ENCODE assay signal across 8 mouse cellular contexts in genomic region chr10:68191691-68192380, GRCm38 (mm10).
DNase-seq lines count a peak whose midpoint lies in the region; ATAC-seq lines count a peak whose summit lies in the region.

No protein-coding gene starts in this region.

- H3K4me1 ChIP-seq in forebrain, embryonic 16.5 days (replicated peaks; ENCODE audit: control insufficient read depth, insufficient read depth, low read length): peaks cover 30% of the 10 kb centered on the region
- H3K4me1 ChIP-seq in hindbrain, embryonic 12.5 days: peaks cover 28% of the 10 kb centered on the region
- H3K4me1 ChIP-seq in megakaryocyte, embryonic 14.5 days: peaks cover 26% of the 10 kb centered on the region

- no peak overlapping the region for H3K27ac ChIP-seq in forebrain, embryonic 16.5 days (ENCODE audit: low read length)
- H3K27ac ChIP-seq in hindbrain, embryonic 12.5 days: peak overlapping the region; percentile 44; the same call in 1 of the 2 replicates

- DNase-seq in right cerebral cortex, postnatal 10 days (ENCODE audit: low spot score in 2 of 2): peak; percentile 62 to 66
- DNase-seq in right cerebral cortex, adult 18-20 months: no peak
- DNase-seq in brain, adult 2 months (ENCODE audit: low read depth, low spot score): peak; percentile 69
- DNase-seq in layer of hippocampus, adult 8-10 months (ENCODE audit: low spot score in 2 of 2): peak; percentile 23 to 56
- no peak for DNase-seq in thymus, postnatal 10 days (ENCODE audit: low spot score in 2 of 2)

- H3K4me3 ChIP-seq in forebrain, embryonic 16.5 days (replicated peaks; ENCODE audit: low read length): peak overlapping the region; percentile 24
- no peak overlapping the region for H3K4me3 ChIP-seq in hindbrain, embryonic 12.5 days
- peak overlapping the region; percentile 74 for H3K4me3 ChIP-seq in megakaryocyte, embryonic 14.5 days (replicated peaks)

- H3K27me3 ChIP-seq in forebrain, embryonic 16.5 days (replicated peaks; ENCODE audit: control insufficient read depth, insufficient read depth, low read length): no peaks in the 10 kb centered on the region
- no peaks in the 10 kb centered on the region for H3K27me3 ChIP-seq in hindbrain, embryonic 12.5 days
- no peaks in the 10 kb centered on the region for H3K27me3 ChIP-seq in megakaryocyte, embryonic 14.5 days (replicated peaks)

- 0 out of 2 replicates have a peak, but pooled peaks have one; percentile 30 for ATAC-seq in forebrain, embryonic 16.5 days
- ATAC-seq in hindbrain, embryonic 12.5 days (ENCODE audit: low FRiP score): no peak

- H3K9ac ChIP-seq in forebrain, embryonic 16.5 days (replicated peaks; ENCODE audit: low read depth, low read length): 0 out of 2 replicates have a peak overlapping the region, but pooled peaks have one; percentile 13
- no peak overlapping the region for H3K9ac ChIP-seq in hindbrain, embryonic 12.5 days

- H3K36me3 ChIP-seq in forebrain, embryonic 16.5 days (ENCODE audit: control insufficient read depth, insufficient read depth): no peaks in the 10 kb centered on the region
- no peaks in the 10 kb centered on the region for H3K36me3 ChIP-seq in hindbrain, embryonic 12.5 days
- no peaks in the 10 kb centered on the region for H3K36me3 ChIP-seq in megakaryocyte, embryonic 14.5 days (replicated peaks; ENCODE audit: low read length)

- no peaks in the 10 kb centered on the region for H3K9me3 ChIP-seq in forebrain, embryonic 16.5 days (ENCODE audit: control insufficient read depth, low read length)
- no peaks in the 10 kb centered on the region for H3K9me3 ChIP-seq in hindbrain, embryonic 12.5 days (replicated peaks)
- no peaks in the 10 kb centered on the region for H3K9me3 ChIP-seq in megakaryocyte, embryonic 14.5 days

- peak overlapping the region; percentile 50 for H3K4me2 ChIP-seq in forebrain, embryonic 16.5 days (ENCODE audit: low read length)
- peak overlapping the region; percentile 24 for H3K4me2 ChIP-seq in hindbrain, embryonic 12.5 days (replicated peaks)

- 5% methylated on average over 13 of the region's 13 CpGs for WGBS in forebrain, embryonic 16.5 days
- 32% methylated on average over 13 of the region's 13 CpGs for WGBS in hindbrain, embryonic 12.5 days

Comparison
In these comparisons a context has a peak if more than half of its experiments do, and no peak if none do; other contexts are left out.
1. DNase-seq: peak in right cerebral cortex, postnatal 10 days (2 of 2), brain, adult 2 months (single experiment) and layer of hippocampus, adult 8-10 months (2 of 2); none in right cerebral cortex, adult 18-20 months (single experiment) and thymus, postnatal 10 days (0 of 2).